Comparison of ENCODE assay signal across 17 mouse cellular contexts in the genomic region with DNA sequence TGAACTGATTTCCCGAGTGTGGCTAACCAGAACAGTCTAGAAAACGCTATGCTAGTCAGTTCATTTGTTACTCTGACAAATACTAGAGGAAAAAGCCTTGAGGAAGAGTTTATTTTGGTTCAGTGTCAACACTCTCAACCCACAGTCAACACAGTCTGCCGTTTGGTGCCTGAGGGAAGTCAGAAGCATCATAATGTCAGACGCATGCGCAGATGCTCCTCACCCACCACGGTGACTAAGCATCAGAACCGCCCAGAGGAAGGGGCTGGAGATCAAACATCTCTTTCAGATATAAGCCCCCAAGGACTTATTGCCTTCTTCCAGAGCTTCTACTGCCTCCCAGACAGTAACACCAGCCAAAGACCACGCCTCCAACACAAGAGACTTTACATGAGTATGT. TPM values are rescaled to one million over a fixed set of nuclear protein-coding genes. Genes with fewer than 3 reads are reported as not detected.
"Had no signal": no experiment of that assay in that cellular context is flagged by ENCODE, and none has a peak within 500 bp of the region (broad histone marks: within the 10 kb centered on the region; RNA-seq: fewer than 3 reads in every experiment).

No protein-coding gene starts in this region.

- H3K27me3 ChIP-seq: liver, embryonic 15.5 days; neural tube, embryonic 12.5 days; stomach, embryonic 15.5 days had no signal

- H3K4me2 ChIP-seq: liver, embryonic 11.5 days; liver, embryonic 15.5 days; neural tube, embryonic 12.5 days; stomach, embryonic 15.5 days had no signal

- DNase-seq: kidney, adult 18-20 months; kidney, postnatal 10 days; kidney, postnatal 4 days; left cerebral cortex, postnatal 4 days; lung, postnatal 36 days; midbrain, embryonic 14.5 days; right cerebral cortex, postnatal 14 days; thymus, adult 18-20 months; thymus, postnatal 14 days had no signal

- H3K36me3 ChIP-seq: liver, embryonic 15.5 days; neural tube, embryonic 12.5 days; stomach, embryonic 15.5 days had no signal

- H3K9ac ChIP-seq: liver, embryonic 15.5 days; neural tube, embryonic 12.5 days; stomach, embryonic 15.5 days had no signal

- H3K9me3 ChIP-seq: liver, embryonic 15.5 days; neural tube, embryonic 12.5 days; stomach, embryonic 15.5 days had no signal

- H3K4me3 ChIP-seq: layer of hippocampus, adult 2 months; liver, embryonic 15.5 days; neural tube, embryonic 12.5 days; stomach, embryonic 15.5 days had no signal

- H3K4me1 ChIP-seq: liver, embryonic 15.5 days; neural tube, embryonic 12.5 days; stomach, embryonic 15.5 days had no signal

- H3K27ac ChIP-seq: layer of hippocampus, adult 2 months; liver, embryonic 15.5 days; neural tube, embryonic 12.5 days; stomach, embryonic 15.5 days had no signal

RNA-seq across cellular contexts. Expression of gene Ppp1r3c, which starts 15.3 kb away (rescaled TPM):
- total RNA-seq: megakaryocyte progenitor cell, adult 5-6 weeks; monocyte, adult 5-6 weeks; neutrophil, adult 5-6 weeks had no signal
